In the genomic region with DNA sequence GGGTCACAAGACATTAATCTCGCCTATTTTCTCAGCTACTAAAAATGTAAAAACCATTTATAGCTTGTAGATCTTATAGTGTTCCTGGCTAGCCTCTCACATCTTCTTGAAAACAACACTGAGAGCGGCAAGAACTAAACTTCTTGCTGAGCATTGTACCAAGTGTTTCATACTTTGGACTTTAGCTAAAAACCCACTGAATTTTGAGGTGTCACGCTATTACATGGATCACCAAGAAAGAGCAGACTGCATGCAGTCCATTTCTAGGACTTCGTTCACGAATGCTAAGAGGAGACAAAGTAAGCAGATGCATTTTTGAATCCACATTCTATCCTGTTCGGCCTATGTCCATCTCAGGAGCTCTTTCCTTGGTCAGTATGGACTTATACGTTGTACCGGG, we compare ENCODE assay signal across 26 mouse cellular contexts.
DNase-seq lines count a peak whose midpoint lies in the region; ATAC-seq and TF ChIP-seq lines count a peak whose summit lies in the region.
"Had no signal": no experiment of that assay in that cellular context is flagged by ENCODE, and none has a peak within 500 bp of the region (broad histone marks: within the 10 kb centered on the region; RNA-seq: fewer than 3 reads in every experiment).

No protein-coding gene starts in this region.

- no peak overlapping the region for H3K9ac ChIP-seq in kidney, postnatal 0 days (ENCODE audit: low read depth, low read length)
- no peak overlapping the region for H3K9ac ChIP-seq in liver, embryonic 13.5 days
- H3K9ac ChIP-seq in liver, embryonic 11.5 days (ENCODE audit: low read depth, low read length): no peak overlapping the region
- H3K9ac ChIP-seq: heart, embryonic 12.5 days; heart, embryonic 15.5 days; hindbrain, embryonic 13.5 days had no signal

- no peak overlapping the region for H3K4me3 ChIP-seq in kidney, postnatal 0 days (replicated peaks; ENCODE audit: low read depth, low read length)
- no peak overlapping the region for H3K4me3 ChIP-seq in liver, embryonic 13.5 days (replicated peaks)
- H3K4me3 ChIP-seq in liver, embryonic 11.5 days (ENCODE audit: low read depth, low read length): no peak overlapping the region
- H3K4me3 ChIP-seq: forebrain, embryonic 10.5 days; heart, embryonic 12.5 days; heart, embryonic 15.5 days; hindbrain, embryonic 10.5 days; hindbrain, embryonic 13.5 days had no signal

- 0 out of 2 replicates have a peak, but pooled peaks cover 4% of the 10 kb centered on the region for H3K4me1 ChIP-seq in kidney, postnatal 0 days (replicated peaks; ENCODE audit: insufficient read depth, low read length)
- peaks cover 67% of the 10 kb centered on the region for H3K4me1 ChIP-seq in liver, embryonic 13.5 days (replicated peaks)
- peaks cover 30% of the 10 kb centered on the region for H3K4me1 ChIP-seq in liver, embryonic 11.5 days (replicated peaks; ENCODE audit: control insufficient read depth, insufficient read depth, low read length)
- H3K4me1 ChIP-seq: heart, embryonic 15.5 days had no signal

- no peaks in the 10 kb centered on the region for H3K27me3 ChIP-seq in kidney, postnatal 0 days (ENCODE audit: insufficient read depth, low read length)
- H3K27me3 ChIP-seq in liver, embryonic 13.5 days: no peaks in the 10 kb centered on the region
- H3K27me3 ChIP-seq in liver, embryonic 11.5 days (replicated peaks; ENCODE audit: control insufficient read depth, insufficient read depth, low read length): no peaks in the 10 kb centered on the region
- H3K27me3 ChIP-seq: CH12.LX; heart, embryonic 12.5 days; heart, embryonic 15.5 days; hindbrain, embryonic 13.5 days; Patski had no signal

- H3K27ac ChIP-seq in kidney, postnatal 0 days: peak overlapping the region; percentile 72
- H3K27ac ChIP-seq in liver, embryonic 13.5 days: peak overlapping the region; percentile 50; the same call in 1 of the 2 replicates
- H3K27ac ChIP-seq in liver, embryonic 11.5 days (ENCODE audit: low read depth, low read length): no peak overlapping the region
- H3K27ac ChIP-seq: forebrain, embryonic 10.5 days; heart, embryonic 15.5 days; hindbrain, embryonic 10.5 days; hindbrain, embryonic 13.5 days had no signal

- peak; percentile 18 for DNase-seq in kidney, adult 18-20 months
- DNase-seq in kidney, postnatal 4 days: no peak
- no peak for DNase-seq in kidney, postnatal 0 days (ENCODE audit: low spot score)
- DNase-seq in kidney, postnatal 10 days: no peak
- no peak for DNase-seq in liver, embryonic 13.5 days
- no peak for DNase-seq in liver, embryonic 11.5 days (ENCODE audit: low spot score)
- DNase-seq: adrenal gland, postnatal 10 days; adrenal gland, postnatal 36 days; B cell, adult 2 months; cerebellum, adult 18-20 months; cerebellum, adult 9-10 months; cerebellum, postnatal 14 days; gastrocnemius, postnatal 25 days; heart, adult 18-20 months; heart, postnatal 10 days; heart, postnatal 36 days had no signal

- no peaks in the 10 kb centered on the region for H3K36me3 ChIP-seq in kidney, postnatal 0 days (ENCODE audit: insufficient read depth, low read length)
- H3K36me3 ChIP-seq in liver, embryonic 13.5 days: peaks cover 46% of the 10 kb centered on the region
- peaks cover 3% of the 10 kb centered on the region; the same call in 1 of the 2 replicates for H3K36me3 ChIP-seq in liver, embryonic 11.5 days (ENCODE audit: control insufficient read depth, insufficient read depth, low read length)
- H3K36me3 ChIP-seq: heart, embryonic 15.5 days; hindbrain, embryonic 13.5 days had no signal

- TF ChIP-seq CTCF in kidney, postnatal 0 days (IDR thresholded peaks at IDR 0.05; ENCODE audit: low read depth): no peak

- WGBS in kidney, postnatal 0 days: 89% methylated on average over 8 of the region's 8 CpGs
- 84% methylated on average over 8 of the region's 8 CpGs for WGBS in liver, embryonic 13.5 days (ENCODE audit: insufficient replicate concordance)
- WGBS in liver, embryonic 11.5 days: 93% methylated on average over 8 of the region's 8 CpGs

- H3K4me2 ChIP-seq in kidney, postnatal 0 days (ENCODE audit: low read length): no peak overlapping the region
- no peak overlapping the region for H3K4me2 ChIP-seq in liver, embryonic 13.5 days
- H3K4me2 ChIP-seq in liver, embryonic 11.5 days: no peak overlapping the region
- H3K4me2 ChIP-seq: heart, embryonic 12.5 days; heart, embryonic 15.5 days; hindbrain, embryonic 13.5 days had no signal

- ATAC-seq in kidney, postnatal 0 days (replicated peaks; ENCODE audit: low FRiP score, low read depth): no peak
- ATAC-seq in liver, embryonic 13.5 days (ENCODE audit: low read depth): no peak
- ATAC-seq in liver, embryonic 11.5 days (replicated peaks; ENCODE audit: low FRiP score): no peak
- ATAC-seq: forebrain, embryonic 14.5 days; hindbrain, embryonic 16.5 days; Patski had no signal

- H3K9me3 ChIP-seq in kidney, postnatal 0 days (replicated peaks; ENCODE audit: low read length): no peaks in the 10 kb centered on the region
- no peaks in the 10 kb centered on the region for H3K9me3 ChIP-seq in liver, embryonic 13.5 days (replicated peaks)
- H3K9me3 ChIP-seq in liver, embryonic 11.5 days (ENCODE audit: control insufficient read depth, low read length): no peaks in the 10 kb centered on the region
- H3K9me3 ChIP-seq: forebrain, embryonic 10.5 days; G1E; heart, embryonic 12.5 days; heart, embryonic 15.5 days; hindbrain, embryonic 10.5 days; hindbrain, embryonic 13.5 days had no signal
